Mouse (Mus musculus) cerebellum, postnatal 10 days (tissue): ENCODE results near the gene Lrp8.

ENCODE experiments used
- DNase-seq, 2 experiments: peaks; one replicate each; pipeline ENCODE4 v3.0.0; 2021; ENCODE audit warnings: mixed read lengths in 2 of 2

The Lrp8 gene

GRCm38 (mm10) chr4:107848546-107848945 lies 46.5 kb downstream of the Lrp8 start:
- DNase-seq, result peak in 1 of 2 experiments; percentile 14

GRCm38 (mm10) chr4:107849621-107850020 lies 47.6 kb downstream of the Lrp8 start:
- no peak for DNase-seq

GRCm38 (mm10) chr4:107850091-107850490 lies 48.0 kb downstream of the Lrp8 start:
- peak; percentile 34 to 42 for DNase-seq

GRCm38 (mm10) chr4:107853333-107853732 lies 51.3 kb downstream of the Lrp8 start:
- DNase-seq, result peak in 1 of 2 experiments; percentile 32

- no peak for DNase-seq
Measured at GRCm38 (mm10) chr4:107853836-107854235, 51.8 kb downstream of the Lrp8 start.

GRCm38 (mm10) chr4:107856958-107857686 lies 55.1 kb downstream of the Lrp8 start:
- peak; percentile 77 to 78 for DNase-seq

GRCm38 (mm10) chr4:107858995-107859394 lies 56.9 kb downstream of the Lrp8 start:
- no peak for DNase-seq

GRCm38 (mm10) chr4:107864866-107865265 lies 62.8 kb downstream of the Lrp8 start:
- DNase-seq, result no peak

GRCm38 (mm10) chr4:107879254-107880050 lies 77.4 kb downstream of the Lrp8 start, which contains the start of gene Magoh:
Gene Magoh, plus strand, starts transcription at chr4:107879755.
- DNase-seq, result peak; percentile 99

- no peak for DNase-seq
Measured at GRCm38 (mm10) chr4:107881631-107882030, 79.6 kb downstream of the Lrp8 start.

- DNase-seq, result no peak
Measured at GRCm38 (mm10) chr4:107886371-107886770, 84.3 kb downstream of the Lrp8 start.

GRCm38 (mm10) chr4:107889385-107889730 lies 87.3 kb downstream of the Lrp8 start:
- DNase-seq, result no peak

GRCm38 (mm10) chr4:107889731-107890432 lies 87.8 kb downstream of the Lrp8 start, which contains the start of gene 0610037L13Rik:
Gene 0610037L13Rik, plus strand, starts transcription at chr4:107889813.
- DNase-seq, result peak; percentile 95 to 97

- peak; percentile 20 to 56 for DNase-seq
Measured at GRCm38 (mm10) chr4:107892663-107893062, 90.6 kb downstream of the Lrp8 start.

GRCm38 (mm10) chr4:107899211-107899927 lies 97.3 kb downstream of the Lrp8 start:
- no peak for DNase-seq

- DNase-seq, result no peak
Measured at GRCm38 (mm10) chr4:107900206-107900605, 98.1 kb downstream of the Lrp8 start.

GRCm38 (mm10) chr4:107904252-107904651 lies 102.2 kb downstream of the Lrp8 start:
- no peak for DNase-seq

GRCm38 (mm10) chr4:107906561-107906960 lies 104.5 kb downstream of the Lrp8 start:
- no peak for DNase-seq

- no peak for DNase-seq
Measured at GRCm38 (mm10) chr4:107910020-107910419, 108.0 kb downstream of the Lrp8 start.

- DNase-seq, result no peak
Measured at GRCm38 (mm10) chr4:107920336-107920735, 118.3 kb downstream of the Lrp8 start.

GRCm38 (mm10) chr4:107921152-107921695 lies 119.2 kb downstream of the Lrp8 start:
- DNase-seq, result no peak

GRCm38 (mm10) chr4:107921952-107922351 lies 119.9 kb downstream of the Lrp8 start:
- no peak for DNase-seq
